Mouse (Mus musculus) cerebellum, adult 18-20 months (tissue): ENCODE results near the gene Gmeb1.
A peak's percentile ranks its signal among the peaks of the same experiment; 100 is the strongest.
"Not testable (repeated sequence)": the region's sequence is repeated elsewhere in the genome, so short reads cannot be mapped to it uniquely, and the experiment has no call there.

Source experiments
- DNase-seq, 2 experiments: peaks; one replicate each; pipeline ENCODE4 v3.0.0; 2021

Gene Gmeb1

DNA sequence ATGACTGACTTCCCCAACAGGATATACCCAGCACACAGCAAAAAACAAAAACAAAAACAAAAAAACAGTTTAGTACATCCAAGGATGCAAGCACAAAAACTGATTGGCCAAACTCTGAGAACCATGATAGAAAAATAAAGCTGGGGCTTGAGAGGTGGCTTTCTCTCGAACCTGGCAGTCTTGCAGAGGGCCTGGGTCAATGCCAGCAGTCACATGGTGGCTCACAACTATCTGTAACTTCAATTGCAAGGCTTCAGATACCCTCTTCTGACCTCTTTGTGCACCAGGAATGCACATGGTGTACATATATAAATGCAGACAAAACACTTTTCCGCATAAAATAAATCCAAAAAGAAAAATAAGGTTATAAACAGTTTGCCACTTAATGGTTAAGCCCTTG is 11.8 kb upstream of the Gmeb1 start:
- no peak for DNase-seq

GRCm38 (mm10) chr4:132269740-132270560 is 8.5 kb upstream of the Gmeb1 start:
- DNase-seq: peak; percentile 82

DNA sequence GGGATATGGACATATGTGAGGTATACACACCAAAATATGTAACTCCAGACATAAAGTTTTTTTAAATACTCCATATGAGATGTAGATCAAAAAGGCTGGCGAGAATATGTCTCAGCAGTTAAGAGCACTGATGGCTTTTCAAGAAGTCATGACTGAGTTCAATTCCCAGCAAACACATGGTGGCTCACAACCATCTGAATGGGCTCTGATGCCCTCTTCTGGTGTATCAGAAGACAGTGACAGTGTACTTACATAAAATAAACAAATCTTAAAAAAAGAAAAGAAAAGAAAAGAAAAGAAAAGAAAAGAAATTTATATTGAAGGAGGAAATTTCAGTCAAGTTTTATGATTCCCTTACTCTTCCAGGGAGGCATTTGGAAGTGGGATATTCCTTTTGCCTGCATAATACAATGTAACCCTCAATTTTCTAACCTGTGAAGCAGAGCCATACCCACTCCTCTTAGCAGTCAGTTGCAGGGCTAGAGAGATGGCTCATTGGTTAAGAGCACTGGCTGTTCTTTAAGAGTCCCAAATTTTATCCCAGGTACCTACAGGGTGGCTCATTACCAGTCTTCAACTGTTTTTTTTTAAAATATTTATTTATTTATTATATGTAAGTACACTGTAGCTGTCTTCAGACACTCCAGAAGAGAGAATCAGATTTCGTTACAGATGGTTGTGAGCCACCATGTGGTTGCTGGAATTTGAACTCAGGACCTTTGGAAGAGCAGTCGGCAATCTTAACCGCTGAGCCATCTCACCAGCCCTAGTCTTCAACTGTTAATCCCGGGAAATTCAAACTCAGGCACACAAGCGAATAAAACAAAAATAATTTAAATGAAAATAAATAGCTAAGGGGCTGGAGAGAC is 7.7 kb upstream of the Gmeb1 start:
- DNase-seq: no peak

GRCm38 (mm10) chr4:132266835-132267349 is 5.5 kb upstream of the Gmeb1 start:
- DNase-seq: no peak

GRCm38 (mm10) chr4:132263313-132263712 is 1.9 kb upstream of the Gmeb1 start:
- no peak for DNase-seq

- DNase-seq: no peak
Observed at GRCm38 (mm10) chr4:132262358-132262616, 885 bp upstream of the Gmeb1 start.

- peak; percentile 23 to 68 for DNase-seq
Observed at GRCm38 (mm10) chr4:132260404-132261379, 710 bp downstream of the Gmeb1 start.

DNA sequence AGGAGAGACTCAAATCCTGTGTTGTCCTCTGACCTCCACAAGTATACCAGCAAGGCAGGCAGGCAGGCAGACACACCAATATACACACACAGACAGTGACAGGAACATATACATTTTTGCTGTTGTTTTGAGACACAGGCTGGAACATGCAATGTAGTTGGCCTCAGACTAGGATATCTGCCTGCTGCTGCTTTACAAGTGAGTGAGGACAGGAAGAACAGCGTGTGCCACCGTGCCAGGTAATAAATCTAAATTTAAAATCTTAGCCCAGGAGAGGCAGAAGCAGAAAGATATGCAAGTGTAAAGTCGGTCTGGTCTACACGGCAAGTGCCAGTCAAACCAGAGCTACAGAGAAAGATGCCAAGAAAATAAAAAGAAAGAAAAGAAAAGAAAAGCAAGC is 2.2 kb downstream of the Gmeb1 start:
- DNase-seq: no peak

DNA sequence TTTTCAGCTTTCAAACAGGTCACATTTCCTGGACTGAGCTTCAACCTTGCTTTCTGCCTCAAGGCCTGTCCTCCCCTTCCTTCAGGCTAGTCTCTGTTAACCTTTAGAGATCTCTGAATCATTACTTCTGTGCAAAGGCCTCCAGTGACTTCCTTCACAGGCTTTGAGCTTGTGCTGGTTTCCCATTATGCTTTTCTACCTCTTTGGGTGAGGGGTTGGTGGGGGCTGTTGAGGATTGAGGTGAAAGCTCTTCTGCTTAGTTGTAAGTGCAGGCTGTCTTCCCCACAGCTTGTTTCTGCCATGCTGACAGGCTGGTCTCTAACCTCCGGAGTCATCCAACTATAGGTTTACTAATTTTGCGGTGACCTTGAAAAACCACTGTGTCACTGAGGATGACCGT is 5.0 kb downstream of the Gmeb1 start:
- DNase-seq: no peak

GRCm38 (mm10) chr4:132254986-132255385 is 6.4 kb downstream of the Gmeb1 start:
- DNase-seq: no peak

DNA sequence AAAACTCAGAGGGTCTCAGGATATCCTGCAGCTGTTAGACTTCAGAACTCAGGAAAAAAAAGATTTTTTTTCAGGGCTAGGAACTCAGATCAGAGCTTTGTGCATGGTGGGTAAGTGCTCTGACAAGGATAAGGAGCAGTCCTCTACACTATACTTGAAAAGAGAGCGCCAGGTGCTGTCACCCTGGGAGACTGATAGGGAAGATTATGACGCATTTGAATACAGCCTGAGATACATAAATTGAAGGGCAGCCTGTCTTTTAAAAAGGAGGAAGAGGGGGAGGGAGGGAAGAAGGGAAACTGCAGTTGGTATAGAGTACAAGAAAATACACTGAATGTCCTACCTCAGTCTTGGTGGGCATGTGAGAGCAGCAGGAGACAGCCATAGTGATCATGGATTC is 7.8 kb downstream of the Gmeb1 start:
- DNase-seq: peak in 1 of 2 experiments; percentile 25

DNA sequence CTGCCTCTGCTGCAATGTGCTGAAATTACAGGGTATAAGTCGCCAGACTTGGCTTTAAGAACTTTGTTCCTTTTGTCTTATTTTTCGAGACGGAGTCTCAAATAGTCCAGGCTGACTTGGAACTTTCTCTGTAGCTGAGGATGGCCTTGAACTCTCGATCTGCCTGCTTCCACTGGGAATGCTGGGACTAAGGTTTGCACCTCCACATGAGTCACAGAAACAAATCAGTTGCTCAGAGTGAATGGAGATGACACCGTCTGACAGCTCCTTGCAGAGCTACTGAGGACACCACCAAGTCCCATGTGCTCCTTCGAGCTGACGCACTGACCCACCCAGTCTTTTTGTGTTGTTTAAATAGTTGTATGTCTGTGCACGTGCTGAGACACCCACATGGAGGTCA is 8.3 kb downstream of the Gmeb1 start:
- no peak for DNase-seq

DNA sequence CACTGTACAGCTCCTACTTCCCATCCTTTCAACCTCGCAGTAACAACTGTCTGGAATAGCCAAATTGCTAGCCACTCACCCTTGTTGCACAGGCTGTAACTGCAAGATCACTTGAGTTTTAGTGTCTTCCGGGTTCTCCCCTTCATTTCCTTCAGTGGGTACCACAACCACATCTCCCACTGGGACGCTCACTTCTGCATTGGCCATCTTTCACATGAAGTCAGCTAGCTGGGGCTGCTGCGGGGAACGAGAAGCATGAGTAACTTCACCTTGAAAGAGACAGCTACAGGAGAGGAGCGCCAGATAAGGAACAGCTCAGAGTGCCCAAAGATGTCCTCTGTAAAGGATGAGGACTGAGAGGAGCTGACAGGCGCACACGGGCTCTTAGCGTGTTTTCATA is 9.8 kb downstream of the Gmeb1 start:
- DNase-seq: no peak

DNA sequence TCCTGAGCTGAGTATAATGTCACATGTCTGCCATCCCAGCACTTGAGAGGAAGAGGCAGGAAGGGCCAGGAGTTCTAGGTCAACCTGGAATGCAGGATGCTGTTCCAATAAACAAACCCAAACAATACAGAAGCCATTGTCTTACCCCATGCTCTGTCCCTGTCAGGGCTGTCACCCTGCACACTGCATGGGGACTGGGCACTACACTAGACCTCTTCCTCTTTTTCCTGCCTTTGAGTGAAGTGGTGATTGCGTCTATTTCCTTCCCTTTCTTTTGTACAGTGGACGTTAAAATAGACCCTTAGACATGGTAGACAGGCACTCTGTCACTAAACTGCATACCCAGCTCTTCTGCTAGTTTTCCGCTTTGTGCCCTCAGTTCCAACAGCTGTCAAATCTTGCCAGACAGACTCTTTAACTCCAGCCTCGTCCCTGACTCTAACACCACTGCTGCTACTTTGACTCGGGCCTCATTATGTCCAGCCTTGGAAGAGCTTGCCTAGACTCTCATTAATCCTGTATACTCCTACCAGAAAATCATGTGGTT is 13.9 kb downstream of the Gmeb1 start:
- no peak for DNase-seq

GRCm38 (mm10) chr4:132245643-132246042 is 15.8 kb downstream of the Gmeb1 start:
- DNase-seq: no peak

- DNase-seq: no peak
Observed at GRCm38 (mm10) chr4:132241208-132241607, 20.2 kb downstream of the Gmeb1 start.

DNA sequence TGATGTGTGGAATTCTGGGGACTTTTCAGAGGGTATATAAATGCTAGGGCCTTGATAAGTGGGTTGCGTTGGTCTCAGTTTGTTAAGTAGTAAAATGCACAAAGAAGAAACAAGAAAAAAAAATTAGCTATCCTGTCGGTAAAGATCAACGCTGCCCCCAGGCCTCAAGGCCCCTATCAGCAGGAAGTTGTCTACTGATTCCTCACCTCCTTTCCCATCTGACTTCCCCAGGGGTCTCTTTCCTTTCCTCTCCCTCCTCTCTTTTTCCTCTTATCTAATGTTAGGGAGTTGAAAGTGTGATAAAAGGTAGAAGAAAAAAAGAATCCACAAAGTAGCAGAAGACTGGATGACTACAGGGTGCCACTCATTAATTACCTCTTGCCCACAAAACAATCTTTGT is 21.0 kb downstream of the Gmeb1 start:
- no peak for DNase-seq

DNA sequence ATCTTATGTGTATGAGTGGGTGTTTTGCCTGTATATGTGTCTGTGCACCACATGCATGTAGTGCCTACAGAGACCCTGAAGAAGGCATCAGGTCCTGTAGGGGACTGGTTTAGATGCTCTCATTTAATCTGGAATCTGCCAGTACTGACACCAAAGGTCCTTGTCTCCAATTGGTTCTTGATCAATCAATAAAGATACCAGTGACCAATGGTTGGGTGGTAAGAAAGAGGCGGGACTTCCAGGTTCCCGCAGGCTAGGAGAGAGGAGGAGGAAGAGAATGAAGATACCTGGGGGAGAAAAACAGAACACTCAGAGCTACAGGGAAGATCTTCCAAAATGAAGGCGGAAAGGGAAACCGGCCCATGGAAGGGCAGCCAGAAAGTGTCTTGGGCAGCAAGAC is 23.0 kb downstream of the Gmeb1 start:
- no peak for DNase-seq

DNA sequence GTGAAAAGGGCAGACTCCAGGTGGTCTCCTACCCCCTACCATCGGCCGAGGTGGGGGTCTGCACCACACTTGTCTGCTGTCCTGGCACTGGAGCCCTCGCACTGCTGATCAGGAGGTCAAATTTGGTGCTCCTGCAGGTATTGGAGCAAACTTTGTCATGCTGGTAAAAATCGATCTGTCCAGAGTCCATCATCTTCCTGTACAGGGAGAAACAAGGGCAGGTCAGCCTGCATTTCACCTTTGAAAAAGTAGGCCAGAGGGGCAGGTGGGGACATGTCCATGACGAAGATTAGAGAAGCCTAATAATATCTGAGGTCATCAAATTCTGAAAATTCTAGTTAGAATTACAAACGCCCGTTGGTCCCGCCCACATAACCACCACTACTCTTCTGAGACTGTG is 26.7 kb downstream of the Gmeb1 start:
- no peak for DNase-seq

DNA sequence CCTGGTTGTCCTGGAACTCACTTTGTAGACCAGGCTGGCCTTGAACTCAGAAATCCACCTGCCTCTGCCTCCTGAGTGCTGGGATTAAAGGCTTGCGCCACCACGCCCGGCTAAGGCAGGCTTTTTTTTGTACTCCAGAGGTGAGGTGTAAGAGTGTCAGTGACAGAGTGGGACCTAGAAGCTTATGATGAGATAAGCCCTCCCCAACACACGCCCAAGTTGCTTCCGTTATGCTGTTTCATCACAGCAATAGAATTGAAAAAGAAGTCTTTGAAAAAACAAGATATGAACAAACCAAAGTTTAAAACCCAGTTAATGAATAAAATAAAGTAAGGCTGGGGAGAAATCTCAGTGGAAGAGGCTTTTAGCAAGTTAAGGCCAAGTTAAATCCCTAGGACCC is 31.0 kb downstream of the Gmeb1 start:
- no peak for DNase-seq

DNA sequence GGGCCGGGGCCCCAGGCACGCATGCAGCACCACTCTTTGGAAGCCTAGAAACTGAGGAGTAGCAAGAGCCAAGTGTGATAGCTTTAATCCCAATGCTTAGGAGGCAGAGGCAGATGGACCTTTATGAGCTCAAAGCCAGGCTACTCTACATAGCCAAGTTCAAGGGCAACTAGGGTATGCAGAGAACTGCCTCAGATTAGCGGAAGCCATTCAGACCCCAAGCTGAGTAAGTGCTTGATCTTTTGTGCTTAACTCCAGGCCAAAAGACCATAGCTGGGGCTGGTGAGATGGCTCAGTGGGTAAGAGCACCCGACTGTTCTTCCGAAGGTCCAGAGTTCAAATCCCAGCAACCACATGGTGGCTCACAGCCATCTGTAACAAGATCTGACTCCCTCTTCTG is 39.4 kb downstream of the Gmeb1 start:
- not testable (repeated sequence) for DNase-seq

- not testable (repeated sequence) for DNase-seq
Observed at GRCm38 (mm10) chr4:132218439-132218838, 43.0 kb downstream of the Gmeb1 start.

DNA sequence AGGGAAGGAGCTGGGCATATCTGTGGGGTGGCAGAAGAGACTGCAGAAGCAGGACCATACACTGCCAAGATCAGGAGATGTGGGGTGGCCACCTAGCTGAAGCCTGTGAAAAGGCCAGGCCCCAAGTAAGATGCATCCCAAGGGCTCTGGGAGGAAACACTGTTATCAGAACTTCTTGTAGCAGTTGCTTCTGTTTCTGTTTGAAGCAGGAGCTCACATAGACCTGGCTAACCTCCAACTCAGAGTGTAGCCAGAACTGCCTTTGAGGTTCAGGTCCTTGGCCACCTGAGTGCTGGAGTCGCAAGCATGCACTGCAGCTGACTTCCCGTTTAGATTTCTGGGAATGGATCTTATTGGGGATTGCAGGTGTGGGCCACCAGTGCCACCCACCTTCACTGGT is 43.6 kb downstream of the Gmeb1 start:
- no peak for DNase-seq
